Mouse (Mus musculus) thymus, adult 2 months (tissue): Measurements from ENCODE around the gene Arl15. TPM values are rescaled to one million over a fixed set of nuclear protein-coding genes. Genes with fewer than 3 reads are reported as not detected.

Experiments used
- DNase-seq: peaks from one replicate; pipeline ENCODE4 v3.0.0; 2021
- H3K27ac ChIP-seq: fragments of 200-500 bp; 2 replicates; pipeline ENCODE4 v1.5.1; 2012; ENCODE audit warnings: low read length, control low read depth; ENCODE audit not compliant: control insufficient read depth, insufficient read depth
- H3K27me3 ChIP-seq: fragments of 200-500 bp; 2 replicates; pipeline ENCODE4 v1.6.1; 2012; ENCODE audit warnings: mild to moderate bottlenecking, low read length, moderate library complexity, mixed read lengths; ENCODE audit not compliant: control insufficient read depth, insufficient read depth
- H3K36me3 ChIP-seq: fragments of 200-500 bp; 2 replicates; pipeline ENCODE4 v1.6.1; 2012; ENCODE audit warnings: mild to moderate bottlenecking, low read length, moderate library complexity; ENCODE audit not compliant: control insufficient read depth, insufficient read depth
- H3K4me1 ChIP-seq: fragments of 200-500 bp; replicated peaks from 2 replicates; pipeline ENCODE4 v1.6.1; 2012; ENCODE audit warnings: low read length; ENCODE audit not compliant: control insufficient read depth, insufficient read depth
- H3K4me3 ChIP-seq: fragments of 200-500 bp; 2 replicates; pipeline ENCODE4 v1.5.1; 2012; ENCODE audit warnings: mild to moderate bottlenecking, low read length, control low read depth, moderate library complexity; ENCODE audit not compliant: control insufficient read depth, insufficient read depth
- CTCF ChIP-seq: fragments of 200-500 bp; IDR thresholded peaks from 2 replicates; pipeline ENCODE4 v1.5.1; 2012; ENCODE audit warnings: mild to moderate bottlenecking, control low read depth, low read length, moderate library complexity, borderline replicate concordance; ENCODE audit not compliant: control insufficient read depth, poor library complexity, insufficient read depth; ENCODE audit errors: extremely low read depth
- POLR2A ChIP-seq: fragments of 200-500 bp; IDR thresholded peaks from 2 replicates; pipeline ENCODE4 v1.6.1; 2012; ENCODE audit warnings: mild to moderate bottlenecking, low read length, control low read depth, moderate library complexity; ENCODE audit not compliant: control insufficient read depth, poor library complexity, insufficient read depth; ENCODE audit errors: extremely low read depth
- WGBS: fragments of 180-500 bp; shearing (Covaris S2); methylation state at CpG from one replicate; pipeline ENCODE4 v1.1.7; 2018; 5-methylcytosine and 5-hydroxymethylcytosine counted together
- polyA plus RNA-seq: library from polyadenylated mRNA; depleted of rRNA; stranded (reverse); fragments of >200 nt; gene quantifications from 2 replicates; pipeline ENCODE4 v1.2.3, GENCODE M21; 2012

Arl15 gene
- polyA plus RNA-seq, 1 experiment, result 4.9 TPM

DNA sequence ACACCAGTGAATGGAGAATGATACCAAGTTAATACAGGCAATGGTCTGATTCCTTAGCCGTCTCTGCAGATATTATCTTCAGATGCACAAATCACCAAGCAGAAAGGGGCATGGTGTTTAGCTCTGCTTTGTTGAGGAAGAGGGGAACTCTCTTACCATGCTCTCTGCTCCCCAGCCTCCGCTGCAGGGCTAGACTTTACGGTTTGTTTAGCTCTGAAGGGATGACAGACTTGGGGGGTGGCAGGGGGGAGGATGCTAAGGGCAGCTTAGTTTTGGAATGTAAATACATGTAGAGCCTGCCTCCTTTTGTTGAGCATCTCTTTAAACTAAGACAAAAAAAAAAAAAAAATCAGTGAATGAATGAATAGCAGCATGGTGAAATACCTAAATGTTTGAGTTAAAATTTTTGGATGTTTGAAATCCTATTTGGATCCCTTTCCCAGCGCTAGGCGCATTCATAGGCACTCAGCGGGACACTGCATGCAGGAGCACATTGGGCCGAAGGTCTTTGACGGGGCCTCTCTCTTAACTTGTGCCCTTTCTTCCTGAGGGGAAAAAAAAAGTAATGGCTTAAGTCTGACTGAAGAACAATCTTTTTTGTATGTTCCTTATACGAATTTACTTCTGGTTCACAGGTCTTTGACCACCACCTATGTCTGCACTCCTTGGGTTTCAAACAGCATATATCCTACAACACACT, 257.0 kb downstream of the Arl15 start:
- WGBS, result 96% methylated on average over 9 of the region's 9 CpGs
- Histone ChIP-seq H3K4me1 (no peaks in the 10 kb centered on the region), H3K4me3 (no peak overlapping the region), H3K27ac (no peak overlapping the region), H3K27me3 (no peaks in the 10 kb centered on the region), H3K36me3 (no peaks in the 10 kb centered on the region)
- DNase-seq, result no peak
- TF ChIP-seq POLR2A (no peak), CTCF (no peak)

DNA sequence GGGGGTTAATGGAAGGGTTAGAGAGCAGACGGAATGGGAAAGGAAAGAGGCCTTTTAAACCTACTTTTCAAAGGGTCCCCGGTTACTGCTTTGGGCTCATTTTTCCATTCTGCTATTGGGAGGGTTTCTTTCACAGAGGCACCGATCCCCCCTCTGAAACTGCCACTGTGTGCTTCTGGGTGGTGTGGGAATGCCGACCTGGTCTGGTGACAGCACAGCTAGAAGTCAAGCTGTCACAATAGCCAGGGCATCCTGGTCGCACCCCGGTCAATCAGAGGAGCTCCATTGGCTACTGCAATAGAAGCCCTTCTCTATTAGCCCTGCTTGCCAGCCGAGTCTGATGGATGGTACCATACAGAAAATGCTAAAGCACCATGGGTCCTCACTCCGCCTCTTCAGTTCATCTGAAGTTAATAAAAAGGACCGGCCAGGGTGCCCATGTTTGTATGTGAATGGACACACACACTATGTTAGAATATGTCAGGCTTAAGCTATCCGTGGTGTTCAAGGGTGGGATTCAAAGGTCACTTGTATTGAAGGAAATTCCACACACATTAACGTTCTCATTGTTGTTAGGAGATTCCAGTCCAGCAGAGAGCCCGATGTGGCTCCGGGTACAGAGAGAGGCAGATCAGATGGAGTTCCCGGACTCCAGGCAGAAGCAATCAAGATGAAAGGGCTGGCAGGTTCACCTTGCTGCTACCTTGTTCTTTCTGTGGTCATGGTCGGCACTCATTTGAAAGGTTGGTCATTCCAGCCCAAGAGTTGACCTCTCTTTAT, 258.3 kb downstream of the Arl15 start:
- 95% methylated on average over 15 of the region's 15 CpGs for WGBS
- no peak for TF ChIP-seq POLR2A
- TF ChIP-seq CTCF, result no peak
- Histone ChIP-seq H3K27me3 (no peaks in the 10 kb centered on the region), H3K36me3 (no peaks in the 10 kb centered on the region), H3K27ac (no peak overlapping the region), H3K4me1 (no peaks in the 10 kb centered on the region), H3K4me3 (no peak overlapping the region)
- no peak for DNase-seq

- Histone ChIP-seq H3K27ac (no peak overlapping the region), H3K4me3 (no peak overlapping the region), H3K27me3 (no peaks in the 10 kb centered on the region), H3K36me3 (no peaks in the 10 kb centered on the region), H3K4me1 (no peaks in the 10 kb centered on the region)
- no peak for DNase-seq
- WGBS, result 100% methylated on average over 2 of the region's 2 CpGs
- TF ChIP-seq CTCF, result no peak
- no peak for TF ChIP-seq POLR2A
These were observed 259.0 kb downstream of the Arl15 start for GRCm38 (mm10) chr13:114053261-114053660.

- H3K27me3 ChIP-seq, result no peaks in the 10 kb centered on the region
- TF ChIP-seq POLR2A (no peak), CTCF (no peak)
- DNase-seq, result no peak
- WGBS, result 97% methylated on average over 9 of the region's 9 CpGs
- H3K4me3 ChIP-seq, result no peak overlapping the region
- no peak overlapping the region for H3K27ac ChIP-seq
- no peaks in the 10 kb centered on the region for H3K36me3 ChIP-seq
- H3K4me1 ChIP-seq, result no peaks in the 10 kb centered on the region
These were observed 261.4 kb downstream of the Arl15 start for GRCm38 (mm10) chr13:114055686-114056085.

DNA sequence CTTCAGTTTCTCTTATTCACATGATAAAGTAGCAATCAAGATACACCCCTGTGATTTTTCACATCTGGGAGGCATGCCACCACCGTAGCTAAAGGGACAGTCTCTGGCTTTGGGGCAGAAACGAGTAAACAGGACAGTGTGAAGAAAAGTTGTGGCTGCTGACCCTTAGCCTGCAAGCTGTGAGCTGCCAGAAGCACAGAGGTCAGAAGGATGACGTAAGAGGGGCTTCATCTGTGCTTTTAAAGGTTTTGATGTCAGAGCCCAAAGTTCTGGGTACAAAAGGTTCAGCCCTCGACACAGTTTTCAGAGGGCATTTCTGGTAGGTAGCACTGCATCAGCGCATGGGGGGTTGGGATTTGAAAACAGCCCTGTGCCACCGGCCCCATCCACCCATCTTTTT, 266.0 kb downstream of the Arl15 start:
- no peak overlapping the region for H3K4me3 ChIP-seq
- TF ChIP-seq POLR2A, result no peak
- no peak for TF ChIP-seq CTCF
- no peak overlapping the region for H3K27ac ChIP-seq
- no peaks in the 10 kb centered on the region for H3K36me3 ChIP-seq
- DNase-seq, result no peak
- H3K4me1 ChIP-seq, result no peaks in the 10 kb centered on the region
- WGBS, result 95% methylated on average over 6 of the region's 6 CpGs
- H3K27me3 ChIP-seq, result no peaks in the 10 kb centered on the region

- no peak for TF ChIP-seq POLR2A
- no peak for TF ChIP-seq CTCF
- DNase-seq, result no peak
- no peaks in the 10 kb centered on the region for H3K27me3 ChIP-seq
- no peaks in the 10 kb centered on the region for H3K36me3 ChIP-seq
- 98% methylated on average over 7 of the region's 7 CpGs for WGBS
- no peak overlapping the region for H3K27ac ChIP-seq
- H3K4me1 ChIP-seq, result no peaks in the 10 kb centered on the region
- no peak overlapping the region for H3K4me3 ChIP-seq
These were observed 266.9 kb downstream of the Arl15 start for GRCm38 (mm10) chr13:114061234-114061633.

DNA sequence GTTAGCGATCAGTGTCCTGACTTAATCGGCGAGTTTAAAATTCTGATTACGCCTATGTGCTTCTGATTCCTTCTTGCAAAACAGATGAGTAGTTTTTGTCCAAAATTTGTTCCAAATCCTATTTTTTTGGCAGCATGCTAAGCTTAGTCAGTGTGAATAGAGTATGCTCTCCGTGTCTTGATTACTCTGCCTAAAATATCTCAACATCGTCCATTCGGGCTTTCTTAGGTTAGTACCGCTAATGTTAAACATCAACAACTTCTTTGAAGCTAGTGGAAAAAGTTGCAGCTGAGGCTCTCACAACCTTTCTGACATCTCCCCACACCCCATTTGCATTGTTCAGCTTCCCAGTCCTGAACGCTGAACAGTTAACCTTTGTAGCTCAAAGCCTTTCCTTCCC, 269.8 kb downstream of the Arl15 start:
- H3K27ac ChIP-seq, result no peak overlapping the region
- WGBS, result 95% methylated on average over 9 of the region's 9 CpGs
- H3K27me3 ChIP-seq, result no peaks in the 10 kb centered on the region
- H3K4me3 ChIP-seq, result no peak overlapping the region
- no peaks in the 10 kb centered on the region for H3K36me3 ChIP-seq
- TF ChIP-seq CTCF (no peak), POLR2A (no peak)
- H3K4me1 ChIP-seq, result no peaks in the 10 kb centered on the region
- no peak for DNase-seq
